Mouse (Mus musculus) adipocyte (in vitro differentiated cells): ENCODE data around the gene Neurl4.
A peak's percentile ranks its signal among the peaks of the same experiment; 100 is the strongest.
"Not testable (repeated sequence)": the region's sequence is repeated elsewhere in the genome, so short reads cannot be mapped to it uniquely, and the experiment has no call there.

Experiments used
- DNase-seq: peaks from one replicate; pipeline ENCODE4 v3.0.0-alpha.2; 2016; ENCODE audit warnings: low spot score

Neurl4 gene

GRCm38 (mm10) chr11:69913554-69914371 lies 12.9 kb downstream of the Neurl4 start, which contains the start of gene Gps2:
TSS of gene Gps2 (plus strand) at chr11:69913888.
- DNase-seq = peak; percentile 95

- DNase-seq = peak; percentile 69
Measured at GRCm38 (mm10) chr11:69914372-69914764, 13.5 kb downstream of the Neurl4 start.

- DNase-seq = no peak
Measured at GRCm38 (mm10) chr11:69914917-69915430, 14.1 kb downstream of the Neurl4 start.

- no peak for DNase-seq
Measured at GRCm38 (mm10) chr11:69915667-69916627, 15.1 kb downstream of the Neurl4 start.

- not testable (repeated sequence) for DNase-seq
Measured at GRCm38 (mm10) chr11:69916652-69917378, 15.9 kb downstream of the Neurl4 start.

GRCm38 (mm10) chr11:69917379-69917948 lies 16.6 kb downstream of the Neurl4 start:
- no peak for DNase-seq

- no peak for DNase-seq
Measured at GRCm38 (mm10) chr11:69918118-69918517, 17.2 kb downstream of the Neurl4 start.

- no peak for DNase-seq
Measured at GRCm38 (mm10) chr11:69919053-69919452, 18.2 kb downstream of the Neurl4 start.

- DNase-seq = peak; percentile 87
Measured at GRCm38 (mm10) chr11:69919661-69920265, 18.9 kb downstream of the Neurl4 start.

- DNase-seq = peak; percentile 31
Measured at GRCm38 (mm10) chr11:69920266-69921031, 19.6 kb downstream of the Neurl4 start.

GRCm38 (mm10) chr11:69921114-69922011 lies 20.5 kb downstream of the Neurl4 start, which contains the start of gene Eif5a:
TSS of gene Eif5a (minus strand) at chr11:69921958.
- DNase-seq = peak; percentile 100

- no peak for DNase-seq
Measured at GRCm38 (mm10) chr11:69922012-69922756, 21.3 kb downstream of the Neurl4 start.

GRCm38 (mm10) chr11:69922796-69923195 lies 21.9 kb downstream of the Neurl4 start:
- no peak for DNase-seq

- no peak for DNase-seq
Measured at GRCm38 (mm10) chr11:69927501-69927900, 26.6 kb downstream of the Neurl4 start.

- no peak for DNase-seq
Measured at GRCm38 (mm10) chr11:69929712-69930111, 28.8 kb downstream of the Neurl4 start.

- DNase-seq = not testable (repeated sequence)
Measured at GRCm38 (mm10) chr11:69930176-69930575, 29.3 kb downstream of the Neurl4 start.

GRCm38 (mm10) chr11:69930967-69931537 lies 30.2 kb downstream of the Neurl4 start:
- no peak for DNase-seq

GRCm38 (mm10) chr11:69931769-69932168 lies 30.9 kb downstream of the Neurl4 start:
- DNase-seq = no peak
